Mouse (Mus musculus): ENCODE data around the gene Eif3l.

Gene Eif3l

DNA sequence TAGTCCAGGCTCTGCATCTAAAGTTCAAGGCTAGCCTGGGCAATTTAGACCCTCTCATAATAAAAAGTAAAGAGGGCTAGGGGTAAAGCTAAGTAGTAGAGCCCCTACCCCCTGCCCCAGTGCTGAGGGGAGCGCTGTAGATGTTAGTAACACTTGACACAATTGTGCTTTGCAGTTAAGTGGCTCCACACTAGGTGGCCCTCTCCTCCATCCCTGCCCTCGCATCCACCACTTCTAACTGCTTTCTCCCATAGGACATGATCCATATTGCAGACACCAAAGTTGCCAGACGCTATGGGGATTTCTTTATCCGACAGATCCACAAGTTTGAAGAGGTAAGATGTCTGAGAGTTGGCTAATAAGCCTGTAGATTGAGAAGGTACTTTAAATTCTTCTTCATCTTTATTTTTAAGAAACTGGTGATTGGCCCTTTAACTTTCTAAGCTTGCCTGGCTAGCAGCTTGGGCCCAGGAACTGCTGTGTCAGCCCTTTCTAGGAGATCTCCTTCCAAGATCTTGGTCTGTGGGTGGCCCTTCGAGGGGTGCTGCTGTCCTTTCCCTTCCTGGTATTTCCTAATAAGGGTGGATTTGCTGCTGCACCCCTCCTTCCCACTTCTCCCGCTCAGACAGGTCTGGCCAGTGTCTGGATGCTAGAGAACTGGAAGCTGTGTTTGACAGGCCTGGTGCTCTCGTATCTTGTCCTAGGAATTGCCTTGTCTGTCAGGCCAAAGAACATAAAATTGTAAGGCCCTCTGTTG lies 18.3 kb downstream of the Eif3l start:
- no peak for DNase-seq (ENCODE audit: low read depth, low spot score)

DNA sequence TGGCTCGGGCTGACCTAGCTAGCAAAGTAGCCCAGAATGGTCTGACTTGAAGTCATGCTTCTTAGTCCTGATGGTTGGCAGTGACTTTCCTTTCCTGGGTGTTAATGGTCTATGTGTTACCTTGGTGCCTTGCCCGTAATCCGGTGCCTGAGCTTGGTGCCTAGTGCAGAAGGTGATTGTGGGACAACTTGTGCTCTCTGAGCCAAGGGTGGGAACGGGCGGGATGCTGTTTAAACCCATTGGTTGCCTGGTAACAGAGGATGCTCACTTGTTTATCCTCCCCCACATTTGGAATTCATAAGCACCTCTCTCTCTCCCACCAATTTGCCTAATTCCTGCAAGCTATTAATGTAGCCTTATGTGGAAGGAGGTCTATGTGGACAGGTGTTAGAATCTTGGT lies 20.5 kb downstream of the Eif3l start:
- no peak for DNase-seq (ENCODE audit: low read depth, low spot score)

DNA sequence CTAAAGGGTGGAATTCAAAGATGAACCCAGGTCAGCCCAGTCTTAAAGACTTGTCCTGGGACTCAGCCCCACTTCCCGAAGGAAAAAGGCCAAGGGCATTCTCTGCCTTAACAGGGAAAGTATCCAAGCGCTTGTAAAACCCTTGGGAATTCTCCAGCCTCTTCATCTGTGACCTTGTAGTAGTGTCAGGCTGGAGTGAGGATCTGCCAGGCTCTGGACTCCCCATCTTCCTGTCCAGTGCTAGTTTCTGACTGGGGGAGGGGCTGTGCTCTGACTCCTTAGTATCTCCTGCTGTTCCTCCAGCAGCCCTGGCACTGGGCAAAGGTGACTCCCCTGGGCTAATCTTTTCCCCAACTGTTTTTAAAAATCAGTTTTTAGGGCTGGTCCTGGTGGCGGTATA lies 21.6 kb downstream of the Eif3l start:
- DNase-seq (ENCODE audit: low read depth, low spot score): peak; percentile 40

DNA sequence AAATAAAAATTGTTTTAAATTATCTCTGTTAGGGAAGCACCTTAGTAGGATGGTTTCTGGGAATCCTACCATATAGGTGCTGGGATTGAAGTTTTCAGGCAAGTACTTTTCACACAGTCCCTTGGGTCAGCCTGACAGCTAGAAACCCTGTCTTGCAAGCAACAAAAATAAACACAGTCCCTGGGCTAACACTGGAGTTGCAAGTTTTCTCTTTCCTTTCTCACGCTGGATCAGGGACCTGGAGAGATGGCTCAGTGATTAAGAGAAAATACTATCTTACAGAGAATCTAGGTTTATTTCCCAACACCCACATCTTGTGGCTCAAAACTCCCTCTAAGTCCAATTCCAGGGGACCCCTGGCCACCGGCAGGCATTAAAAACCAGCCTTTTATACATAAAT lies 22.2 kb downstream of the Eif3l start:
- no peak for DNase-seq (ENCODE audit: low read depth, low spot score)

DNA sequence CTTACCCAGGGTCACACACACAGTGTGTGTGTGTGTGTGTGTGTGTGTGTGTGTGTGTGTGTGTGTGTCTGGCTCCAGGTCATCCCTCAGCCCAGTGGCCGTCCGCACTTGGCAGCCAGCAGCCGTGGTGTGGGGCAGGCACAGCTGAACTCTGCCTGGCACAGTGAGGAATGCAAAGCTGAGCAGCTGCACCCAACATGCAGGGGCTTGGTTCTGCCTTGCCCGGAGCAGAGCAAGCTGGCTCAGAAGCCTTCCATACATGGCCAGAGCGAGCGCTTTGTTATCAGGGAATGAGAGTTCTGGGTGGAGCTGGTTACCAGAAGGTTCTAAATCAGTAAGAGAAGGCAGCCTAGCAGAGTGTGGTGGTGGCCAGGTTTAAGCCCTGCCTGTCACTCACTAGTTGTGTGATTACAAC lies 22.6 kb downstream of the Eif3l start:
- peak; percentile 89 for DNase-seq (ENCODE audit: low read depth, low spot score)

DNA sequence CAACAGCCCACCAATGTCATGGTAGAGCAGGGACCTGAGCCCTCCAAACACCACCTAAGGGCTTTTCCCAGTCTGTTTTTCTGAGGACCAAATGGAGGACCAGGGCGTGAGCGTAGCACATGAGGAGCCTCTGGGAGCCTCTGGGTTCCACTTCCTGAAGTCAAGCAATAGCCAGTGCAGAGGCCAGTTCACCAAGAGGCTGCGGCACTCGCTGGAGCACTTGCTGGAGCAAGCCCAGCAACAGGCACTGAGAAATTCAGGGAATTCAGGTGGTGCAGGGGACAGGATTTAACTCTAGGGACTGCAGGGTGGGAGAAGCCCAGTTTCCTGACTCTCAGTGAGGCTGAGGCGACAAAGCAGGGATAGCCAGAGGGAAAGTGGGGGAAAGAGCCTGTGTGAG lies 23.2 kb downstream of the Eif3l start:
- no peak for DNase-seq (ENCODE audit: low read depth, low spot score)

DNA sequence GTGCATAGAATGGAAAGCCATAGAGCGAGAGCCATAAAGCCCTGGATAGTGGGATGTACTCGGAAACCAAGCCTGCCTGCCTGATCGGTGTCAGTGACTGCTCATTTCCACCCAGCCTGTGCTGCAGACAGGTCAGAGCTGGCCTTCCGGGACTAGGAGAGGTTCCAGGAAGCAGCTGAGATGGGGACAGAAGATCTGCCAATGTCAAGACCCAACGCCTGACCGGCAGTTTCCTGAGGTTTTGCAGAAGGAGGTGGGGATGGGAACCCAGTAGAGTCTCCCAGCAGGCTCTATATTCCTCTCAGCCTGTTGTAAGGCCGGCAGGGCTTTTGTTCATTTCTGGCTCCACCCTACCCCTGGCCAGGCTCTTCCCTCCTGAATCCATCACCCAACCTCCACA lies 23.9 kb downstream of the Eif3l start:
- no peak for DNase-seq (ENCODE audit: low read depth, low spot score)

DNA sequence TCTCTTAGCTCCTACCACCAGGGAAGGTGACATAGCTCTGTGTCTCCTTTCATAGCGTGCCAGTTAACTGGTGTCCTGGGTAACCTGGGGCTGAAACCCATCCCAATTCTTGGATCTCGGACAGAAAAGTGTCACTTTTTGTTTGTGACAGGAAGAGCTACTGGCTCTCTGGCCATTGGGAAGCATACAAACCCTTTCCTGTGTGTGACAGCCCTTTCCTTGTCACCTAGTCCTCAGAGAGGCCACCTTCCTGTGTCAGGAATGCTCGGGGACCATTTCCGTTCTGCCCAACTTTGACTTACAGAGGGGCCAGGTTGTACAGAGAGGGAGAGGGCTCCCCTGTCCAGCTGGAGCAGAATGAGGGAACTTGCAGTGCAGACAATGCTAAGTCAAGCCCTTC lies 24.5 kb downstream of the Eif3l start:
- DNase-seq (ENCODE audit: low read depth, low spot score): no peak

DNA sequence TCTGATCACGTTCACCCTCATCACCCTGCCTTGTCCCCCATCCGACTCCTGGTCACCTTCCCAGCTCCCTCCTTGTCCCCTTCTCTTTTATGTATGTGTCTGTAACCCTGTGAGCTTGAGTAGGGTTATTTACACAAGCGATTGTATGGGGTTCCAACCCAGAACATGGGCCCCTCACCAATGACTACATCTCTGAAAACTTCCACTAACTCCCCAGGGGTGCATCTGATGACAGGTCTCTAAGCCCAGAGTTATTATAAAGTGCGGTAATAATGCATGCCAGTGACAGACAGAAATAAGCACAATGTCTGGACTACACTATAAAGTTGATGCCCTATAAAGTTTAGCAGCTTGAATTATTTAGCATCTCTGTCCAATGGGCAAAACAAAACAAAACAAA lies 25.4 kb downstream of the Eif3l start:
- DNase-seq (ENCODE audit: low read depth, low spot score): no peak

DNA sequence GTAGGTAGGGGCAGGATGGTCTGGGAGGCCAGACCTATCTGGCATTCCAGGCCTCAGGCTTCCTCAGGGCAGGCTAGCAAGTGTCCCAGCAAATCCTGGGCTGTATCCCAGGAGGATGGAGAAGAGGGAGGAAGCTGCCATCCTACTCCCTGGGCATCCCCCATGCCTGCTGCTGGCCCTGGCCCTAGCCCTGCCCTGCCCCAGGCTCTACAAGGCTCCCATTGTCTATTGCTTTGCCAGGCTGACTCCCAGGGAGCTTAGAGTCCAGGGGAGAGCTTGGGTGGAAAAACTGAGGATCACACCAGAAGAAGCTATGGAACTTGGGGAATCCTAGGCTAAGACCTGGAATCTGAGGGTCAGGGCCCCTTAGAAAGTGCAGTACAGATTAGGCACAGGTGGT lies 26.6 kb downstream of the Eif3l start:
- DNase-seq (ENCODE audit: low read depth, low spot score): no peak

DNA sequence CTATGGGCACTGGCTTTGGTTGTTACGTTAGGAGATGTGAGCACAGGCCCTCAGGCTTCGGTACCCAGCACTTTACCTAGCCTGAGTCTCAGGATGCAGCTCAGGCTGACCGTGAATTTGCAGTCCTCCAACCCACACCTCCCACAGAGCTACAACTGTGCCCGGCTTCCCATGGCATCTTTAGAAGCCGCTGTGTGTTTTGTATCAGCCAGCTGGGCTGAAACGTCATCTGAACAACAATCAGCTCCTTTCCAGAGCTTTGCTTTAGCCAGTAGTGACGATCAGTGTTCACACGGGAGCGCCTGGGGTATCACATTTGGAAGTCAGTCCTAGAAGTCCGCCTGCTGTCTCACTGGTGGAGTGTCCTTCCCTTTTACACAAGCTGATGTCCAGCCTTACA lies 28.3 kb downstream of the Eif3l start:
- no peak for DNase-seq (ENCODE audit: low read depth, low spot score)

DNA sequence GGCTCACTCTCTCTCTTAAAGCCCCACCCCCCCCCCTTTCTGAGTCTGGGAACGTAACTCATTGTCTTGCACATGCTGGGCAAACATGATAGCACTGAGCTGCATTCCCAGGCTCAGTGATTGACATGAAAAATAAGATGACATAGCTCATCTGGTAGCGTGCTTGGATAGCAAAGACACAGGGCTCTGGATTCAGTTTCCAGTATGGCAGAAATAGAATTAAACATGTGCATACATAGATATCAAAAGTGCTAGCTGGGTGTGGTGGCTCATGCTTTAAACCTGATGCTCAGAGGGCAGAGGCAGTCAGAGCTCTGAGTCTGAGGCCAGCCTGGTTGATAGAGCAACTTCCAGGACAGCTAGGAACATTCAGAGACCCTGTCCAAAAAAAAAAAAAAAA lies 30.8 kb downstream of the Eif3l start:
- DNase-seq (ENCODE audit: low read depth, low spot score): no peak

DNA sequence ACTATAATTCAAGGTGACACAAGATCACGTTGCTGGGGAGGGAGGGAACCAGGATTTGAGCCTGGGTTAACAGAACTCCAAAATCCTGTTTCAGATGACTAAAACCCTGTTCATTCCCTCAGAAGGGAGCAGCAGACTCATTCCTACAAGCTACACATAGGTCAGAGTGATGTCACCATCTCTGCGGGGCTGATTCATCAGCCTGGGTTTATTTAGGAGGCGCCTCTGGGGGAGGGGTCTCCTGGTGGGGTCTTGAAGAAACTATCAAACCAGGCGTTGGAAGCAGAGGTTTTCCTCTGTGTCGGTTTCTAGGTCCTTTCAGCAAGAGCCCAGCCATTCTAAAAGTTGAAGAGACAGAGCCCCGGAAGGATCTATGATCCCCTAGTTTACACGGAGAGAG lies 33.0 kb downstream of the Eif3l start:
- no peak for DNase-seq (ENCODE audit: low read depth, low spot score)

DNA sequence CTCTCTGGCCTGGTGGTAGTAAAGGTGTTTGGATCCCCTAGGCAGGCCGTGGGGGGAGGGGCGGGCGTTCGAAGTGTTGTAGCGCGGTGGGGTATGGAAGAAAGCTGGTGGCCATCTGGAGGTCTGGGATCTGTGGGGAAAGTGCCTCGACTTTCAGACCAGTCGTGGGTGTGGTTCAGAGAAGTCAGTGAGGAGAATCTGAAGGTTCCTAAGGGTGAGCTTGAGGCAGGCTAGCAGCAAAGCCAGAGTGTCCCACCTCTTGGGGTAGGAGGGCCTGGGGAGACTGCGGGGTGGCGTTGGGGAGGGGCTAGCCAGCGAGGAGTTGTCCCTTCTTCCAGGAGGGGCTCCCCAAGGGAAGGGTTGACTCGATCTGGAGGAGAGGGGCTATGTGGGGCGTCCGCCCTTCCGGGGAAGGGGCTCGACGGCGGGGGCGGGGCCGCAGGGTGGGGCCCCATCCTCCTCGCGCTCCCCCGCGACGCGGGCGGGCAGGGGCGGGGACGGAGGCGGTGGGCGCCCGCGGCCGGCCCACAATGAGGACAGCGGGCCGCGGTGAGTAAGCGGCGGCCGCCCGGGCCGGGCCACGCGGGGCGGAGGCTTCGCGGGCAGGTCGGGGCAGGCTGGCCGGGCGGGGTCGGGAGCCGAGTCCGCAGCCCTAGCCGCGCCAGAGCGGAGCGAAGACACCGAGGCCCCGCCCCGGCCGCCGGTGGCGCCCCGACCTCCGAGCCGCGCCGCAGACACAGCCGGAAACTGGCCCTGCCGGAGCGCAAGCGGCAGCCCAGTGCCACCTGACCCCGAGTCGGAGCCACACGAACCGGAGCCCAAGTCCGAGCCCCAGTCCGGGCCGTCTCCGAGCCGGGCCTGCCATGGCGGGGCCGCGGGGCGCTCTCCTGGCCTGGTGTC lies 33.7 kb downstream of the Eif3l start, which contains the start of gene Micall1:
TSS of gene Micall1 (plus strand) at position 478 of the 900 bp plus-strand sequence.
- peak; percentile 52 for DNase-seq (ENCODE audit: low read depth, low spot score)

DNA sequence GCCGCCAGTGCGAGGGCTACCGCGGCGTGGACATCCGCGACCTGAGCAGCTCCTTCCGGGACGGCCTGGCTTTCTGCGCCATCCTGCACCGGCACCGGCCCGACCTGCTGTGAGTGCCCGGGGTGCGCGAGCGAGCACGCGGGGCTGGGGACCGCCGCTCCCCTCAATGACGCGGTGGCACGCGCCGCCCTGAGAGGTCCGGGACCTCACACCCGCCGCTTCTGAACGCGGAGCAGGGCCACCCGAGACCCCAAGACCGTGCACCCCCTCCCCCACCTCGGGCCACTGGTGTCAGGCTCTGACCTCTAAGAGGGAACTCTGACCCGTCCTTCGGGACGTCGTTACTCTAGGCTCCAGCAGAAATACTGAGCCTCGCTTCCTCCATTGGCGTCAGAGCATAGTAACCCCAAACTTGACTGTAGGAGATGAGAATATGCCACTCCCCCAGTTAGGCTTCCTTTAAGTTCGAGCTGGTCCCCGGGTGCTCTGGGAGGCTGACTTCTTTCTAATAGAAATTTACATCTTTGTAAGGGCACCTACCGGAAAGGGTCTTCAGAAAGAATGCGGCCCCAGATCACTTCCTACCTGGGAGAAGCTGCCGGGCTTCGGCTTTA lies 34.4 kb downstream of the Eif3l start:
- DNase-seq (ENCODE audit: low read depth, low spot score): no peak

DNA sequence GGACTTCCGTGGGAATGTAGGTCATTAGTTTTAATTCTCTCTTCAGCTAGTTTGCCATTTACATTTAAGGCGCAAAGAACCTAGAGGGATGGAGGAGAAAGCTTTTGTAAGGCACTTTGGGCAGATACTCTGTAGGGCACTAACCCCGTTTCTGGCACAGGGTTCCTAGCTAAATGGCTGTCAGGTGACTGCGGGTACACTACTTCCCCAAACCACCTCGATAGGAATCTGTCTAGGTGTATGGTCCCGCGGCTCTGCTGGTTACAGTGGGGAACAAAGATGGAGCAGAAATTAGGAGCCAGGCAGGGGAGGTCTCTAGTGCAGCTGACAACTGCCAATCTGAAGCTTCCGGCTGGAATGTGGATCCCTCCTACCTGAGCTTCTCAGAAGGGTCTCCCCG lies 35.1 kb downstream of the Eif3l start:
- no peak for DNase-seq (ENCODE audit: low read depth, low spot score)

DNA sequence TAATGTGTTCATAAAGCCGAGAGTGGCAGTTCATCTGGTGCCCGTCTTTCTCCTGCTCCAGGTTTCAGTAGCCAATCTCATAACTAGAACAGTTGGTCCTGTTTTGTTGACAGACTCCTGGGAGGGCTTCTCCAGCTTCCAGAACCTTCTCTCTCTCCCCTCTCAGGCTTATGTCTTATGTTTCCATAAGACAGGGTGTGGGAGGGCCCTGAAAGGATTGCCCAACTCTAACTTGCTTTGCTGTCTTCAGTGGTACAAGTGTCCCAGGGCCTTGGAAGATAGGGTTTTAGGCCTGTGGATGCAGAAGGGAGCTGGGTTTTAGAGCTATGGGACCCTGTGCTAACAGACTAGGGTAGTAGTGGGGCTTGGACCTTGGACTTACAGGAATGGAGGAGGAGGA lies 35.5 kb downstream of the Eif3l start:
- no peak for DNase-seq (ENCODE audit: low read depth, low spot score)

DNA sequence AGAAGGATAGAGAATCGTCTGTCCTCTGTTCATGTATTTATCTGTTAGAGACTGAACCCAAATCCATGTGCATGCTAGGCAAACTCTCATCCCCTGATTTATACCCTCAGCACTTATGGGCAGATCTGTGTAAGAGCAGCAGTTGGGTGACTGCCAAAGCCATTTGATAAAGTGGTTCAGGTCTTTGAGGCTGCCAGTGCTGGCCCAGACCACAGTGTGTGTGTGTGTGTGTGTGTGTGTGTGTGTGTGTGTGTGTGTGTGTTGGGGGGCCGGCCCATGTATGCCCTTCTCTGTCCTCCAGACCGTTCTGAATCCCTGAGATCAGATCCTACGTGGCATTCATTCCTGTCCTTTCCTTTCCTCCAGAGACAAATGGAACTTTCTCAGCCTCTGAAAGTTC lies 36.8 kb downstream of the Eif3l start:
- DNase-seq (ENCODE audit: low read depth, low spot score): no peak

DNA sequence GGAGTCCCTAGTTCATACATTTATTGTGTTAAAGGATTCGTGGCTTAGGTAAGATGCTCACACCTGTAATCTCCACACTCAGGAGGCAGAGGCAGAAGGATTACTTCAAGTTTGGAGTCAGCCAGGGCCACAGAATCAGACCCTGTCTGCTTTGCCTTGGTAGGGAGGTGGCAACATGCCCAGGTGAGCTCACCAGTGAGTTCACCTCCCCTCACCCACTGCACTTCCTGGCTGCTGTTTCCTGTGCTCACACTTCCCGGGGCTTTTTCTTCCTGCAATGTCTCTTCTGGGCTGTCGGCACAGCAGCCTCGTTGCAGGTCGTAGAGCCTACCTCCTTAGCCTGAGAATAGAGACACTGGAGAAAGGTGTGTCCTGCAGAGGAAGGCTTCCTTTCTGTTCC lies 40.3 kb downstream of the Eif3l start:
- no peak for DNase-seq (ENCODE audit: low read depth, low spot score)

DNA sequence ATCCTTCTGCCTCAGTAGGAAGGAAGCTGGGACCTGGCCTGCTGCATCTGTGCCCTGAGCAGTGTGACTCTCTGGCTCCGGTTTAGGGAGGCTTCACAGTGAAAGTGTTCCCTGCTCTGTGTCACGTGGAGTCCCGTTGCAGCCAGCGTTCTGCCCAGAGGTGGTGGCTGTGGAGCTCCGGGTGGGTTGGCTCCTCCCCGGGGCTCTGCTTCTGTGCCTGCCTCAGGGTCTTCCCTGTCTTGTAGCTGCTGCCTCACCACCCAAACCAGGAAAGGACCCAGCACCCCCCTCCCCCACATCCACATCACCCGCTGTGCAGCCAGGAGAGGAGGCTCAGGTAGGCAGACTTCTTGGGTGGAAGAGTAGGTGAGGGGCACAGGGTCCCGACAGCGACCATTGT lies 44.5 kb downstream of the Eif3l start:
- DNase-seq (ENCODE audit: low read depth, low spot score): no peak

DNA sequence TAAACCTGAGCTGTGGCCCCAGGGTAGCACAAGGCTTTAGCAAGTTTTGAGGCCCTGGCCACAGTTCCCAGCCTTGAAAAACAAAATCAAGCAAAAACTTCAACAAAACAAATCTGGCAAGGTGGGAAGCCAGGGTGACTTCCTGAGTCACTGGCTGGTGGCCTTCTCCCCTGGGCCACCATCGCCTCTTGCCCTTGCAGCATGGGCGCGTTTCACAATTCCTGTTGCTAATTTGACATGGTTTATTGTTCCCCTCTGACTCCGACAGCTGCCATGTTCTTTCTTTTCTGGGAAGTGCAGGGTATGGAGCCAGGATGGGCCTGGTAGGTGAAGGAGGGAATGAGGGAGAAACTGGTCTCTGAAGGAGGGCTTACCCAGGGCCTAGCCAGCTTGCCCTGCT lies 47.1 kb downstream of the Eif3l start:
- DNase-seq (ENCODE audit: low read depth, low spot score): no peak

DNA sequence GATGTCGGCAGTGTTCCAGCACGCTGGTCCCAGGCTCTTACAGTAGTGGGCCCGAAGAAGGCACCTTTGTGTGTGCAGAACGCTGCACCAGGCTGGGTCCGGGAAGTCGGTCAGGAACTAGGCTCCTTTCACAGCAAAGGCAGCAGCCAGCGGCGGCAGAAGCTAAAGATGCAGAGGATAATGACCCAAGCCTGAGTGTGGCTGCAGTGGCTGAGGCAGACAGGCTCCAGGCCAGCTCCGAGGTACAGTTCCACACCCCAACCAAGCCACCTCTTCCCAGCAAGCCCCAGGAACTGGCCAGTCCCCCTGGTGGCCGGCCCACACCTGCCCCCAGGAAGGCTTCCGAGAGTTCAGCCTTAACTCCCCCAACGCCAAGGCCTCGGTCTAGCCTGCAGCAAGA lies 47.6 kb downstream of the Eif3l start:
- DNase-seq (ENCODE audit: low read depth, low spot score): no peak

DNA sequence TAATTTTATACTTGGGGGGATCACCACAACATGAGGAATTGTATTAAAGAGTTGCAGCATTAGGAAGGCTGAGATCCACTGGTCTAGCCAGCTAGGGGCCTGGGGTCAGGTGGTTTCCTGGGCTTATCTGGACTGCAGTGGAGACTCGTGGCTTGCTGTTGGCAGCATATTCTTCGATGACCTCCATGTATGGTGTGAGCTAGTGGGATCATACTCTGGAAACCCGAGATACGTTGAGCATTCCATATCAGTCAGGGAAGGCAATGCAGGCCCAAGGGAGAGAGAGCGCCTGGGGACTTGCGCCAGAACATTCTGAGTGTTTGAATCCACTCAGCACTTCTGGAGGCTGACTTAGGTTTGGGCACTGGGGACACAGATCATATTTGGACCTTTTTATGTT lies 48.8 kb downstream of the Eif3l start:
- DNase-seq (ENCODE audit: low read depth, low spot score): peak; percentile 69

All from skeletal muscle tissue, adult 2 months (tissue).